Mouse (Mus musculus): Measurements from ENCODE around the gene Mcf2.

- TF ChIP-seq CTCF (IDR thresholded peaks at IDR 0.05; ENCODE audit: borderline replicate concordance, control insufficient read depth, extremely low read depth, insufficient read depth, low read length, poor library complexity), result no peak
- TF ChIP-seq POLR2A (IDR thresholded peaks at IDR 0.05; ENCODE audit: control insufficient read depth, extremely low read depth, insufficient read depth, low read length, poor library complexity), result no peak
Observed at GRCm38 (mm10) chrX:60075359-60075758, 103.5 kb downstream of the Mcf2 start.
